ENCODE assay signal across 7 mouse cellular contexts in the genomic region with DNA sequence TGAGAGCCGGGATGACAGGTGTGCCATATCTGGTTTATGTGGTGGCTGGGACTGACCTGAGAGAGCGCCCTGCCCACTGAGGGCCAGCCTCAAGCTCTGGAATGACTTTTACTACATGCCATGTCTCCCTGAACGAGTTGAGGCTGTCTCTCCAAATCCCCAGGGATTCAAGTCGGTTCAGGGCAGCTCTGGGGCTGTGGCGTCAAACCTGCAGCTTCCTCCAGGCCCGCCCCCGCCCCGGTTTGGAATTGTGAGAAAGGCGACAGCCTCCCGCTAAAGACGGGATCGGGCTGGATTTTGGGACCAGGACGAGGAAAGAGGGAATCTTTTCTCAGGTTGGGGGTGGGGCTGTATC. TPM values are rescaled to one million over a fixed set of nuclear protein-coding genes. Genes with fewer than 3 reads are reported as not detected.
A peak's percentile ranks its signal among the peaks of the same experiment; 100 is the strongest.
DNase-seq lines count a peak whose midpoint lies in the region; ATAC-seq and TF ChIP-seq lines count a peak whose summit lies in the region.

No protein-coding gene starts in this region.

- H3K9ac ChIP-seq in heart, postnatal 0 days (replicated peaks; ENCODE audit: low read depth, low read length), result no peak overlapping the region
- H3K9ac ChIP-seq in liver, embryonic 16.5 days (ENCODE audit: low read depth, low read length), result peak overlapping the region; percentile 24; the same call in 1 of the 2 replicates

- H3K36me3 ChIP-seq in heart, postnatal 0 days (replicated peaks; ENCODE audit: control insufficient read depth, insufficient read depth, low read length), result no peaks in the 10 kb centered on the region
- H3K36me3 ChIP-seq in liver, embryonic 16.5 days (ENCODE audit: control insufficient read depth, insufficient read depth), result no peaks in the 10 kb centered on the region

- intact Hi-C loops in left cerebral cortex, adult 2 months (cut with DNase I), result loop anchor here (1.0 to 2.0 kb wide), 3 partner anchors 28 to 59 kb away; a partner anchor contains a TSS

- H3K4me1 ChIP-seq in cortical plate, adult 2 months (ENCODE audit: control insufficient read depth, insufficient read depth, low read length), result peaks cover 1% of the 10 kb centered on the region; the same call in 1 of the 2 replicates
- H3K4me1 ChIP-seq in heart, postnatal 0 days (ENCODE audit: control insufficient read depth, insufficient read depth), result peaks cover 7% of the 10 kb centered on the region; the same call in 1 of the 2 replicates
- peaks cover 16% of the 10 kb centered on the region for H3K4me1 ChIP-seq in liver, embryonic 16.5 days (ENCODE audit: control insufficient read depth, low read depth, low read length)

- H3K27ac ChIP-seq in left cerebral cortex, adult 2 months, result peak overlapping the region; percentile 69; the same call in 1 of the 2 replicates
- H3K27ac ChIP-seq in cortical plate, adult 2 months (ENCODE audit: insufficient read depth, low read length), result peak overlapping the region; percentile 53; the same call in 1 of the 2 replicates
- H3K27ac ChIP-seq in heart, postnatal 0 days (ENCODE audit: low read depth), result no peak overlapping the region
- no peak overlapping the region for H3K27ac ChIP-seq in liver, embryonic 16.5 days (ENCODE audit: low read length)

- no peak; the same call in 1 of the 2 replicates for ATAC-seq in heart, postnatal 0 days (ENCODE audit: insufficient read depth, low read depth)
- no peak for ATAC-seq in liver, embryonic 16.5 days (ENCODE audit: low read depth)

- 0 out of 2 replicates have a peak, but pooled peaks cover 7% of the 10 kb centered on the region for H3K27me3 ChIP-seq in heart, postnatal 0 days (ENCODE audit: control insufficient read depth, insufficient read depth, low read length)
- peaks cover 22% of the 10 kb centered on the region for H3K27me3 ChIP-seq in liver, embryonic 16.5 days (ENCODE audit: control insufficient read depth, insufficient read depth, low read depth, low read length)

- H3K9me3 ChIP-seq in heart, postnatal 0 days (replicated peaks; ENCODE audit: control insufficient read depth, low read length), result no peaks in the 10 kb centered on the region
- no peaks in the 10 kb centered on the region for H3K9me3 ChIP-seq in liver, embryonic 16.5 days (replicated peaks; ENCODE audit: control insufficient read depth, low read length)

- H3K4me2 ChIP-seq in heart, postnatal 0 days (ENCODE audit: low read depth, low read length), result peak overlapping the region; percentile 79
- H3K4me2 ChIP-seq in liver, embryonic 16.5 days (ENCODE audit: low read depth, low read length), result peak overlapping the region; percentile 74

- TF ChIP-seq EP300 in heart, postnatal 0 days (IDR thresholded peaks at IDR 0.05; ENCODE audit: low read depth), result no peak

- WGBS in heart, postnatal 0 days, result 3% methylated on average over 13 of the region's 13 CpGs
- 2% methylated on average over 13 of the region's 13 CpGs for WGBS in liver, embryonic 16.5 days (ENCODE audit: insufficient replicate concordance)

- TF ChIP-seq CTCF in left cerebral cortex, adult 2 months (IDR thresholded peaks at IDR 0.05), result no peak
- no peak for TF ChIP-seq CTCF in cortical plate, adult 2 months (IDR thresholded peaks at IDR 0.05; ENCODE audit: extremely low read depth, insufficient read depth, low read length)
- no peak for TF ChIP-seq CTCF in heart, postnatal 0 days (IDR thresholded peaks at IDR 0.05; ENCODE audit: low read depth)

- no peak for TF ChIP-seq POLR2A in cortical plate, adult 2 months (IDR thresholded peaks at IDR 0.05; ENCODE audit: extremely low read depth, insufficient read depth, low read length)

- DNase-seq in left cerebral cortex, adult 2 months (ENCODE audit: extremely low spot score in 1 of 2, low spot score in 2 of 2), result no peak
- DNase-seq in left cerebral cortex, adult 11 months (ENCODE audit: low spot score), result no peak
- no peak for DNase-seq in heart, postnatal 0 days (ENCODE audit: low spot score)
- DNase-seq in left cerebral cortex, adult 8-10 months (ENCODE audit: low spot score in 2 of 2), result no peak
- DNase-seq in layer of hippocampus, postnatal 25 days (ENCODE audit: extremely low spot score in 1 of 2, low spot score in 1 of 2), result no peak

- H3K4me3 ChIP-seq in left cerebral cortex, adult 2 months, result peak overlapping the region; percentile 49
- H3K4me3 ChIP-seq in cortical plate, adult 2 months (ENCODE audit: insufficient read depth, low read length), result peak overlapping the region; percentile 86
- peak overlapping the region; percentile 51 for H3K4me3 ChIP-seq in heart, postnatal 0 days (ENCODE audit: low read depth, low read length)
- H3K4me3 ChIP-seq in liver, embryonic 16.5 days (ENCODE audit: low read depth, low read length), result peak overlapping the region; percentile 44

RNA-seq across cellular contexts. Expression of a gene that starts 2.9 kb away (rescaled TPM):
- 1 to 10 TPM; 3.1 to 3.5 TPM for total RNA-seq in left cerebral cortex, adult 2 months (2021)
- polyA plus RNA-seq in cortical plate, adult 2 months (2012; rRNA removed), result 3.6 TPM in 2 replicates
- total RNA-seq in heart, postnatal 0 days (2014; rRNA removed; ENCODE audit: low replicate concordance), result 2.6 and 2.7 TPM in 2 replicates
- polyA plus RNA-seq in heart, postnatal 0 days (2015; fragmentation: Nextera tagmentation; extraction: Ambion mirVana), result 1.0 TPM in 2 replicates
- polyA plus RNA-seq in liver, embryonic 16.5 days (2015; fragmentation: Nextera tagmentation; extraction: Ambion mirVana), result 13.7 and 14.4 TPM in 2 replicates
- 1 to 10 TPM; 2.9 to 9.2 (median 5.0) TPM for total RNA-seq in left cerebral cortex, adult 8-10 months (2022)
- 1 to 10 TPM; 3.3 to 3.5 TPM for total RNA-seq in layer of hippocampus, postnatal 25 days (2021)

RNA-seq across cellular contexts. Expression of a gene that starts 26.7 kb away (rescaled TPM):
- total RNA-seq in left cerebral cortex, adult 2 months (2021), result 10 to 100 TPM in 1 of 2 experiments, 1 to 10 TPM in 1; 9.9 to 10.5 TPM
- 10.1 and 11.2 TPM in 2 replicates for polyA plus RNA-seq in cortical plate, adult 2 months (2012; rRNA removed)
- total RNA-seq in heart, postnatal 0 days (2014; rRNA removed; ENCODE audit: low replicate concordance), result 26.6 and 28.7 TPM in 2 replicates
- 32.3 and 32.4 TPM in 2 replicates for polyA plus RNA-seq in heart, postnatal 0 days (2015; fragmentation: Nextera tagmentation; extraction: Ambion mirVana)
- polyA plus RNA-seq in liver, embryonic 16.5 days (2015; fragmentation: Nextera tagmentation; extraction: Ambion mirVana), result 10.4 TPM in 2 replicates
- total RNA-seq in left cerebral cortex, adult 8-10 months (2022), result 1 to 10 TPM; 6.9 to 9.1 (median 8.1) TPM
- total RNA-seq in layer of hippocampus, postnatal 25 days (2021), result 1 to 10 TPM; 5.9 to 7.4 TPM

RNA-seq across cellular contexts. Expression of a gene that starts 27.7 kb away (rescaled TPM):
- total RNA-seq in left cerebral cortex, adult 2 months (2021), result 10 to 100 TPM; 24.4 to 24.7 TPM
- polyA plus RNA-seq in cortical plate, adult 2 months (2012; rRNA removed), result 28.8 and 29.7 TPM in 2 replicates
- total RNA-seq in heart, postnatal 0 days (2014; rRNA removed; ENCODE audit: low replicate concordance), result 30.1 and 41.2 TPM in 2 replicates
- 23.3 and 24.5 TPM in 2 replicates for polyA plus RNA-seq in heart, postnatal 0 days (2015; fragmentation: Nextera tagmentation; extraction: Ambion mirVana)
- polyA plus RNA-seq in liver, embryonic 16.5 days (2015; fragmentation: Nextera tagmentation; extraction: Ambion mirVana), result 11.4 and 12.6 TPM in 2 replicates
- 10 to 100 TPM; 26.5 to 27.8 (median 27.5) TPM for total RNA-seq in left cerebral cortex, adult 8-10 months (2022)
- total RNA-seq in layer of hippocampus, postnatal 25 days (2021), result 10 to 100 TPM; 20.4 to 23.3 TPM

RNA-seq across cellular contexts. Expression of a gene that starts 48.0 kb away (rescaled TPM):
- total RNA-seq in left cerebral cortex, adult 2 months (2021), result under 1 TPM; 0.29 to 0.42 TPM
- polyA plus RNA-seq in cortical plate, adult 2 months (2012; rRNA removed), result 0.17 and 0.32 TPM in 2 replicates
- 32.5 and 41.7 TPM in 2 replicates for total RNA-seq in heart, postnatal 0 days (2014; rRNA removed; ENCODE audit: low replicate concordance)
- polyA plus RNA-seq in heart, postnatal 0 days (2015; fragmentation: Nextera tagmentation; extraction: Ambion mirVana), result 23.4 and 25.6 TPM in 2 replicates
- 494 and 609 TPM in 2 replicates for polyA plus RNA-seq in liver, embryonic 16.5 days (2015; fragmentation: Nextera tagmentation; extraction: Ambion mirVana)
- 1 to 10 TPM in 3 of 4 experiments, under 1 TPM in 1; 0.94 to 3.9 (median 1.3) TPM for total RNA-seq in left cerebral cortex, adult 8-10 months (2022)
- total RNA-seq in layer of hippocampus, postnatal 25 days (2021), result 1 to 10 TPM in 1 of 2 experiments, under 1 TPM in 1; 0.98 to 1.3 TPM

Comparison
In these comparisons a context has a peak if more than half of its experiments do, and no peak if none do; other contexts are left out.
1. H3K27ac ChIP-seq: peak in left cerebral cortex, adult 2 months (single experiment) and cortical plate, adult 2 months (single experiment); none in heart, postnatal 0 days (single experiment) and liver, embryonic 16.5 days (single experiment).
2. Peak in every context shown above with its lines, with median percentiles within 50 percentile points of each other: H3K4me3 ChIP-seq.